Mouse (Mus musculus) gastrocnemius, adult 18-20 months (tissue): ENCODE measurements around the gene Mrps11. TPM values are rescaled to one million over a fixed set of nuclear protein-coding genes. Genes with fewer than 3 reads are reported as not detected.

ENCODE experiments used
- DNase-seq: peaks from one replicate; pipeline ENCODE4 v3.0.0; 2021; ENCODE audit warnings: low spot score
- total RNA-seq, 2 experiments: library from RNA; stranded (reverse); gene quantifications; 2 replicates each; pipeline ENCODE4 v1.2.3; 2021

Gene Mrps11
- total RNA-seq, 2 experiments from 2014 or later = 29.8 to 30.5 TPM

DNA sequence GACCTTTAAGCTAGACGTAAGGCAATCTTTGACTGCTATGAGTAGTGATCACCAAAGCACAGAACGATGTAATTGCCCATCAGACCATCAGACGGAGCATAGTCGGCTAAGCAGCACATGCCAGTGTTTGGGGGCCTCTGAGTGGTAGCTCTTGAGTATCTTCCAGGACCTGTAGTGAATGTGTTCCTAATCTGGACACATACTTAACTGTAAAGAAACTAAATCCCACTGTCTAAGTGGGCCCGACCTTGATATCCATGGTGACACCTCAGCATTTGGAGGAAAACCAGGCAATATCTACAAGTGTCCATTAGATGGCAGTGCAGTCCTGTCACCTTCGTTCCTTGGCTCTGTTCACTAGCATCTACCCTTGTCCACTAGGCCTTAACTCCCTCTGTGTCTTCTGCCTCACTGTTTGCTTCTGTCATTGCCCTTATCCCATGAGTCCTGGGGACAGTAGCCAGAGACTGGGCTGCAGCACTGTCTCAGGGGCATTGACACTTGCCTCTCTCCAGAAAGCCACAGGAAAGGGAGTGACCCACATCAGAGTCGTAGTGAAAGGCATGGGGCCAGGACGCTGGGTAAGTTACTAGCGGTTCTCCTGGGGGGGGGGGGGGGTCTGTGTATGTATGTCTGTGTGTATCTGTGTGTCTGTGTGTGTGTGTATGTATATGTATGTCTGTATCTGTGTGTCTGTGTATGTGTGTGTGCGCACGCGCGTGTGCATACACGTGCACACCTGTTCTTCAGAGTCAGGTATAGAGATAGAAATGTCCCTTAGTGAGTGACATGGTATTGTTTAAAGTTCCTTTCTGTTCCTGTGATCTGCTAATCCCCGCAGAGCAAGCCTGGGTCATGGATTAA is 8.7 kb downstream of the Mrps11 start:
- DNase-seq = peak; percentile 62

DNA sequence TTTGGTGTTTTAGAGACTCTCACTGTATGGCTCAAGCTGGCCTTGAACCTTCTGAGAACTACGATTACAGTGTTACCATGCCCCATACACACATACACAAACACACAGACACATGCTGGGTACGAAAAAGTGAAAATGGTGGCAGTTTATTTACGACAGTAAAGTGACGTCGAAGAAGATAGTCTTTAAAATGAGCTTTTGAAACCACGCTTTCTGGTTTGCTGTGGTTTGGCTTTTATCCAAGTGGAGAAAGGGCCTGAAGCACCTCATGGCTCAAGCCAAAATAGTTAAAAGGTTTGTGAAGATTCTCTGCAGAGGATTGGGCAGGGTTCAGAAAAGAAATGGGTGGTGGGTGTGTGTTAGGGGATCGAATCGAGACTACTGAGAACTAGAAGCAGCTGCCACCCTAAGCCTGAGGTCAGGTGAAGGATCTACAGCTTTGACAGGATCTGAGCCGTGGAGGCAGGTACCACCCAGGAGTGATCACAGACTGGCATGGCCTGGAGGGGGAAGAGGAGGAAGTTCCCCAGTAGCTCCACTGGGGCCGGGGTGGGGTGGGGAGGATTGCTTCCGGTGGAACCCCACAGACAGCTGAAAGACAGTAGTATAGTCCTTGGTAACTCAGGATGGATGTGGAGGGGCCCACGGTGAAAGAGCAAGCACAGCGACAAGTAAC is 11.1 kb downstream of the Mrps11 start:
- DNase-seq = no peak

DNA sequence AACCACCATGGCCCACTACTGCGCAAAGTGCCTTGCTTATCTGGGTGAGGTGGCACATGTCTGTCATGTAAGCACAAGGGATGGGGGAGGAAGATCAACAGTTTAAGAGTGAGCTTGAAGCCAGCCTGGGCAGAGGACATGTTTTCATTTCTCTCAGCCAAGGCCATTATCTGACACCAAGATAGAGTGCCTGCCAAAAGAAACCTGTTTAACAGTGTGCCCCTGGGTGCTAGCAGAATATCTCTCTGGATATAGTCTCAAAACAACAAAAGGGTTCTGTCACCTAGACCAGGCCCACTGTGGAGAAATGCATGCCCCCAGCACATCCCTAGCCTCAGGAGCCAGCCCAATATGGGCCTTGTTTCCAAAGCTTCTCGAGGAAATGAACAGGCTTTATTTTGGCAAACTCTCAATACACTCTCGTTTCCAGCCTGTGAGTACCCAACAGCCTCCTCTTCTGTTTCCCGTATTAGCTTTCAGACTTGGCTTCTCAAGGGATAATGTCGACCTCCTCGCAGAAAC is 11.7 kb downstream of the Mrps11 start:
- DNase-seq = peak; percentile 17

DNA sequence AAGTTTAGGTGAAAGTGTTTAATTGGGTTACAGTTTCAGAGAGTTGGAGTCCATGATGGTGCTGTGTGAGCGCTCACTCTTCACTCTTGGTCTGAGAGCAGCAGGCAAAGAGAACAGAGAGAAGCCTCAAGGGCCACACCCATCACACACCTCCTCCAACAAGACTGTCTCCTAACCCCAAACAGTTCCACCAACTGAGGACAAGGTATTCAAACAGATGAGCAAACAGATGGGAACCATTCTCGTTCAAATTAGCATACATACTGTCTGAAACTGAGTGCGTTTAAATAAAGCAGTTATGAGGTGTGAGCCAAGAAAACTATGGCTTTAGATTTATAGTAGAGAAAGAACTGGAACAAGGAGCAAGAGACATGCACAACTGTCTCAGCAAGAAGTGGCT is 13.7 kb downstream of the Mrps11 start:
- DNase-seq = no peak

DNA sequence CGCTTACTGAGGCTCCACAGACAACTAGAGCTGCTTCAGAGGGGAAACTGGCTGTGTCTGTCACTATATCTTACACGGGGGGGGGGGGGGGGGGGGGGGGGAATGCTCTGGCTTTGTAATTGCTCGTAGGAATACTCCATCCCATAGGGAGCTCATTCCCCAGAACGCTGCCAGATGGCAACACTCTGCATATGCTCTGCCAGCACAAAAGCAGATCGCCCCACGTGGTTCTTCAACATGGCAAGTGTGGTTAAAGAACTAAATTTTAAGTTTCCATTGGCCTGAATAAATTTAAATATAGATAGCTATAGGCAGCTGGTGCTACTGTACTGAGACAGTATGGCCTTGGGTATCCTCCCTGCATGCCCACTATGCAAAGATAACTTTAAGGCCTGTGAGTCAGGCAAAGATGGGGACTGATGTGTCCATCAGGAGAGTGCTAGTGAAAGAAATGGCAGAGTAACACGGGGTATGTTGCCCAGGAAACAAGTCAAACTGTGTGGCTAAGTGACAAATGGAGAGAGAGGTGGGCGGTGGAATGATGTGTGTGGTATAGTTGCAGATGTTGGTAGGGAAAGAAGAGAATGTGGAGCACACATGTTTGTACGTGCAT is 15.0 kb downstream of the Mrps11 start:
- DNase-seq = no peak

DNA sequence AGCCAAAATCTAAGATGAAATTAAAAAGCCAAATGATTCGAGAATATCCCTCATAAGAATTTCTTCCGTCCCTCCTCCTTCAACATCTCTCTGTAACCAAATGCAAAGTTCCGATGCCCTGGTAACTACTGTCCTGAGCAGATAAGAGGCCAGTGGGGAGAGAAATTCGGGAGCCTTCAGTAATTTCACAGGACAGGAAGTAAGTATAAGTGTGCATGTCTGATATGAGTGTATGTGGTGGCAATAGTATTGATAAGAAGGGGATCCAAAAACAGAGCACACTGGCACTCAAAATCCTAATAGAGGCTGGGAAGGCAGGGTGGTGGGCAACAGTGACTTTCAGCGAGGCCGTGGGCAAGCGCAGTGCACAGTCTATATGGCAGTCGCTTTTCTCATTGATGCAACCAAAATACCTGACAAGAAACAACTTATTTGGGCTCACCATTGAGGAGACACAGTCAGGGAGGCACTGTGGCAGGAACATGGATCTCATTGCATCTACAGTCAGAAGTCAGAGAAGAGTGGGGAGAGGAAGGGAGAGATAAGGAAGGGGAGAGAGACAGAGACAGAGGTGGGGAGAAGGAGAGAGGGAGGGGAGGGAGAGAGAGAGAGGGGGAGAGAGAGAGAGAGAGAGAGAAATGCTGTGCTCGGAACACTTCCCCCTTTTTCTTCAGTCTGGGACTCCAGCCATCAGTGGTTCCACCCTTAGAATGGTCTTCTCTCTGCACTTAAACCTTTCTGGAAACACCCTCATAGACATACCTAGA is 17.0 kb downstream of the Mrps11 start:
- DNase-seq = no peak

DNA sequence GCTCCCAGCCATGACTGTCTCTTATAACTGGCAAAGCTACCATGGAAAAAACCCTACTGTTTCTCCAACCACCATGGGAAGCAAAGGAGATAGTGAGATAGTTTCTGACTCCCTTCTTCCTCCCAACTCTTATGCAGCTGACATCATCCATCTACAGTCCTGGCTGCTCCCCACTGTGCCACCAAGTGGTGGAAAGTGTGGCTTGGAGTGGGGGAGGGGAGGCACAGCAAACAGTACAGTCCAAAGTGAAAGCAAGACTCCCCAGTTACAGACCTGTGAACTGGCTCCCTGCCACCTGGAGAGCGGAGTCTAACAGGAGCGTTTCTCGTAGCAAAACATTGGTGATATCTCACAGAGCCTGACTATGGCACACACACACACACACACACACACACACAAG is 20.9 kb downstream of the Mrps11 start:
- DNase-seq = no peak

DNA sequence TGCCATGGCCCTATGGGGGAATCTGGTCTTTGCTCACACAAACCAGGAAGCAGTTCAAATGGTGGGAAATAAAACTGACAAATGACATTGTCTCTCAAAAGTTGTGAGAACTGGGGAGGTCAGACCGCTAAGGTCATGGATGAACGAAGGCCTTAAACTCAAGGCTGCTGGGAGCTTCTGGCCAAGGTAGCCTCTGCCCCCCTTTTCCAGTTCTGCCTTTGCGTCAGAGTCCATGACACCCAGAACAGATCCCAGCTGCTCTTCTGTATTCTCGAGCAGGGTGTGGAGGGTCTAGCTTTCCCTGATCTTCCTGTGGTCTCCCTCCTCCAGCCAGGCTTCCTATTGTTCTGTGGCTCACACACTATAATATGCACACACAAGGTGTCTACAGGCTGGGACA is 24.3 kb downstream of the Mrps11 start:
- DNase-seq = no peak

DNA sequence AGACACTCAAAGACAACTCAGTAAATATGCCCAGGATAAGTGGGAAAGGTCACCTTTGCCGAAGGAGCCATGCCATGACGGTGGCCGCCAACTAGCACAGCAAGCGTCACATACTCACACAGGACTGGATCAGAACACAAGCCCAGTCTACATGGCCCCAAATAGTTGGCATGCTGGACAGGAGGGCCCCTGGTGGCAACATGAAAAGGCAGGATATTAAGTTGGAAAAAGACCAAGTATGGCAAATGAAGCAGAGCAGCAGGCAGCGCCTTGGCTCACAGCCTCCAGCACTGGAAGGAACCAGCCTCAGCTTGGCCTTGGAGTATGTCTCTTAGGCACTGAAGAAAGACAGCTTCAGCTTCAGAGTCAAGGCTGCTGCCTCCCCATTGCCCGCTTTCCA is 30.9 kb downstream of the Mrps11 start:
- DNase-seq = no peak

DNA sequence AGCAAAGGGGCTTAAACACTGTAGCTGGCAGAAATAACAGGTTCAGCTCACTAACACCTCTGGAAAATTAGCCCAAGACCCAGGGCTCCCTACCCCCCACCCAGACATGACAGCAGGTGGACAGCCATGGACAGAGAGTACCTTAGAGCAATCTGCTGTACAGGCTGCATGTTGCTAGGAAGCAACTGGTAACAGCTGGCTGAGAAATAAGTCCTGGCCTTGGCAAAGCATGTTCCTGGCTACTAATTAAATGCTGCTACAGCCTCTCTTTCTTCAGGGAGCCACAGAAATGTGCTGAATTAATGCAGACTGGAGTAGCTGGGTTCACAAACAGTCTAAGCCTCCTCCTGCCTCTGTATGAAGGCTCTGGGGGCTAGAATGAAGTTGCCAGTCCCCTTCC is 31.8 kb downstream of the Mrps11 start:
- DNase-seq = no peak

DNA sequence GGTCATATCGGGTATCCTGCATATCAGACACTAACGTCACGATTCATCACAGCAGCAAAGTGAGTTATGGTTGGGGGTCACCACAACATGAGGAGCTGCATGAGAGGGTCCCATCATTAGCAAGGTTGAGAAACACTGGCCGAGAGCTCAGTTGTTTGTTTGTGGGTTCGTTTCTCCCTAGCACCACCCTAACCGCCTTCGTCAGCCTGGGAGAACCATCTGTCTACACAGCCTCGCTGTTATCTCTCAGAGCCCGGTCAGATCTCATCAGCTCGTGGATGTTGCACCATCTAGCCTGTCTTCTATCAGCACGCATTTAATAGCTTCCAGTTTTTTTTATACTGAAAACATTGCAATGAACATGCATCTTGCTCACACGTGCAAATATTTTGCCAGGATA is 35.4 kb downstream of the Mrps11 start:
- no peak for DNase-seq

DNA sequence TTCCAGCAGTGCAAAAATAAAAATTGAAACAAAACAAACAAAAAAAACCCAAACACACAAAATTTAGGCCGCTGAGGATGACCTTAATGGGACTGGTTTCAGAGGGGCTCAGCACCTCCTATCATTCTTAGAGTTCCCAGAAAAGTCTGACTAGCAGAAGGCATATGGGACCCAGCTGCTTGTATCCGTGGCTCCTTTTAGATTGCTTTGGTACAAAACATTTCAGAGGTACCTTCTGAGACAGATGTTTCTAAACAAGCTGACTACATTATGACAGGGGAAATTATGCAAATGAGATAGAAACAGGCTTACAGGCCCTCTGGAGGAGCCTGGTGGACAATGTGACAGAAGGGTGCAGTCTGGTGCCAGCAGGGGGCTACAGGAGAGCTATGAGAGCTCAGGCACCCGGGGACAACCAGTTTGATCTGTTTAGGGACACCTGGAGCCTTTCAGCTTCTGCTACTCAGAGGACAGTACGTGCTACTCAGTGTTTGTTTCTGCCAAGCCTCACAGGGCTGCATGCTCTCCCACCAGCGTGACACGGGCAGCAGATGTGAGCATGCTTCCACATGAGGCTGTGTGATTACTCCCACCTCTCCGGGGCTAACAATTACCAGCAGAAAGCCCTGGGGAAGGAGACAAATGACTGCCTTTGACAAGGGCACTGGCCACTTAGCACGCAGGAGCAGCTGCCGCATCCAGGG is 43.9 kb downstream of the Mrps11 start:
- no peak for DNase-seq

DNA sequence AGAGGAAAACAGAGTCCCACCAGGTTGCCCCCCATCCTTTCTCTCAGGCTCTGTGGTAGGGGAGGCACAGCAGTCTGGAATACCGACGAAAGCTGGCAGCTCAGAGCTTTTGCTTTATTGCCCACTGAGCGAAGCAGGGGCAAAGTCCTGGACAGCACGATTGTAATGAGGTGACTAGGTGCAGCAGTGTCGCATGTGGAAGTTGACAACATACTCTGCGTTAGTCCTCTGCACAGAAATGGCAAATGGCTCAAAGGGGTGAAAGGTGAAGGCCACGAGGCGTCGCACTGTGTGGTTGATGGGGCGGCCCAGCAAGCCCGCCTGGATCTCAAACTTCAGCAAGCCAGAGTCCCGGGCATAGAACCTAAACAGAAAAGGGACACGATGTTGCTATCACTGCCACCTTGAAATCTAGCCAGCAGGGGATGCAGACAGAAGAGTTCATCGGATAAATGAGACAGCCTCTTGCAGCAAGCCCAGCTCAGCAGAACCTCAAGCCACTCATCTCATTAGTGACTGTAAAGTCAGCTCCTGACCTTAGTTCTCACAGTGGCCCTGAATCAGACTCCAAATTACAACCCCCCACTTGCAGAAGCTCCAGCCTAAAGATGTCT is 44.9 kb downstream of the Mrps11 start:
- DNase-seq = peak; percentile 79

DNA sequence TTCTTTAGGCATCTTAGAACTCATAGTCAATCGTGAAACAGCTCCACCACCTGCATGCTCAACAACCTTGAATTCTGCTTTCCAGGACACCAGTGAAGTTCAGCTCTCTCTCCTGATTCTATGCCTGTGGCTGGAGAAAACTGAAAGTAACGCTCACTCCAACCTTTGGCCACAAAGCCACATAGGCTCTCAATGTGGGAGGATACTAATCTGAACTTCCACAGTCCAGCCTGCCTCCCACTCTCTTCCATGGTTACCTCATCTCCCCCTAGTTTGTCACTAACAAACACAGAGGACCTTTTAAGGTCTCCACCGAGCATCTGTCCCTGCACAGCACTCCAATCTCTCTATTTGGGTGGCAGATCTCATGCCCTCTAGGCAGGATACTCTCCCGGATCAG is 52.7 kb downstream of the Mrps11 start:
- DNase-seq = no peak

DNA sequence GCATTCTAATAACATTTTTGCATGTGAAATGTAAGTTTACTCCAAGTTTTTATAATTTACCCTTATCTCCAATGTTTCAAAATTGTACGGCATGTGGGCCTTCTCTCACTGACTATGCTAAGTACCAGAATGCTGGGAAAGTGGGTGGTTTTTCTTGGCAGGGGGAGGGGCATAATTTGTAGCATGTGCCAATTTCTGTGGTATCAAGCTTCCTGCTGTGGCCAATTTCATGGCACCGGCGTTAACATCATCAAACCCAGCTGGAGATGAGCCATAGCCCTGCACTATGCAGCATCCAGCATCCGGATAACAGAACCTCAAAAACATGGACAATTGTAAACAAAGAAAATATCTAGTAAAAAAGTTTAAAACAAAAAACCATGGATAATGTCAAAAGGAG is 54.3 kb downstream of the Mrps11 start:
- DNase-seq = no peak

DNA sequence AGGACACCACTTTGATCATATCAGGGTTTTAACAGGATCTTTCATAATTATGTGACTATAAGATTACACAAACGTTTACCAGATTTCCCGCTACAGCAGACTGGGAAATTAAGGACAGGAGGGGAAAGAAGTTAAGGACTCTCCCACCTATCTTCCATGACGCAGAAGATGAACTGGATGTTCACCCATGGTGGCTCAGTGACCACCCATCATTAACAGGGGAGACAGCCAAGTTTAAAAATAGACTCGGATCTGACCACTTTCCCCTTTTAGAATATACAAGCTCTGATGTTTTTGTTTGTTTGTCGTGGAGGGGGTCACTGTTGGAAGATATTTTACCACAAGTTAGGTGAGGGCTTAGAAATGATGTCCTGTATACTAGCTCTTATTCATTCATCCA is 58.7 kb downstream of the Mrps11 start:
- peak; percentile 48 for DNase-seq
